Mouse (Mus musculus) heart, adult 8-10 months (tissue): Measurements from ENCODE around the gene Oas3. TPM values are rescaled to one million over a fixed set of nuclear protein-coding genes. Genes with fewer than 3 reads are reported as not detected.

Experiments used
- DNase-seq: peaks from one replicate; pipeline ENCODE4 v3.0.0; 2022; ENCODE audit warnings: low spot score
- total RNA-seq, 4 experiments: library from RNA; stranded (reverse); gene quantifications; 2 replicates each; pipeline ENCODE4 v1.2.4; 2022

Gene Oas3
- total RNA-seq, 4 experiments from 2014 or later, result 0.16 to 0.26 TPM; not detected in 2

DNA sequence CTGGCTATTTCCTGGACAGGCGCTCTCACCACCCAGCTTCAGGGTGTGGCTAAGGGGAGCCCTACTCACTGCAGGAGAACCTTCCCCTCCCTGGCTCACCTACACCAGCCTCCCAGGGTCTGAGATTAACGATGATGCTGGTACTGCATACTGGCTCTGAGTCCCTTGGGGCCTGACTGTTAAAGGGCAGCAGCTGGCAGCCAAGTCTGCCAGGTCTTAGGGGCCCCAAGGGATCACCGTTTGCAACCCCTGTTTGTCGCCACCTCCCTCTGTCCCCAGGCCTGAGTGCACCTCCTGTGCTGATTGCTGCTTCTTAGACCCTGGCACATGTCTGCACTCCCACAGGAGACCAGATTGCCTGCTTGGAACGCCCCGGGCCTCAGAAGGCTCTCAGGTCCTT lies 73.0 kb downstream of the Oas3 start:
- DNase-seq, result no peak

DNA sequence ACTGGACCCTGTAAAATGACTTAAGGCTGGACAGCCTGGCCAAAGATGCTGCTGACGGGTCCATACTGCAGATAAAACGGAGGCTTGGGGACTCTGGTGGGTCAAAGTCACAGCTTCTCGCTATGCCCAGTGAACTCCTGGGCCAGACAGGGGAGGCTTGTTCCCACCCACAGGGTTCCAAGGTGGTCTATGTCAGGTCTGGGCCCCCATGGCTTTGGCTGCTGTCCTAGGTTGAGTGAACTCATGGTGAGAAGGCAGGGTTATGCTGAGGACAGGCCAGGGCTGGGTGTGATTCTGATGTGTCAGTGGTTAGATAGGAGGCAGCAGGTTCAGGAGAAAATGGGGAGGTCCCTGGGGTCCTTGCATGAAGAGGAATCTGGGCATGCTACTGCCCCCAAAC lies 73.8 kb downstream of the Oas3 start:
- DNase-seq, result no peak

Other genes starting within 250 kb of the Oas3 start
- gene Tpcn1, start 189.0 kb downstream of the Oas3 start, total RNA-seq, result 10 to 100 TPM; 34.8 to 36.7 (median 36.3) TPM
- under 1 TPM in 2 of 4 experiments, not detected in 2; 0.14 to 0.22 TPM for gene Iqcd, start 188.6 kb downstream of the Oas3 start, total RNA-seq
- gene Rita1, start 165.1 kb downstream of the Oas3 start, total RNA-seq, result 10 to 100 TPM; 14.3 to 17.9 (median 15.3) TPM
- gene Ddx54, start 164.9 kb downstream of the Oas3 start, total RNA-seq, result 10 to 100 TPM; 21.0 to 24.7 (median 23.0) TPM
- not detected for gene Cfap73, start 143.4 kb downstream of the Oas3 start, total RNA-seq
- gene Rasal1, start 128.8 kb downstream of the Oas3 start, total RNA-seq, result under 1 TPM in 3 of 4 experiments, not detected in 1; 0.44 to 0.79 (median 0.46) TPM
- 1 to 10 TPM; 1.7 to 2.0 (median 1.9) TPM for gene Dtx1, start 65.7 kb downstream of the Oas3 start, total RNA-seq
- 1 to 10 TPM in 1 of 4 experiments, under 1 TPM in 3; 0.62 to 1.0 (median 0.83) TPM for gene Oas2, start 27.8 kb downstream of the Oas3 start, total RNA-seq
- not detected for gene Oas1e, start 17.9 kb upstream of the Oas3 start, total RNA-seq
- under 1 TPM; 0.22 to 0.52 (median 0.30) TPM for gene Oas1c, start 34.9 kb upstream of the Oas3 start, total RNA-seq
- not detected for gene Oas1f, start 69.7 kb upstream of the Oas3 start, total RNA-seq
- gene Oas1h, start 83.8 kb upstream of the Oas3 start, total RNA-seq, result not detected
- gene Oas1g, start 110.0 kb upstream of the Oas3 start, total RNA-seq, result under 1 TPM in 1 of 4 experiments, not detected in 3; 0.43 TPM
- under 1 TPM; 0.24 to 0.46 (median 0.34) TPM for gene Oas1a, start 129.9 kb upstream of the Oas3 start, total RNA-seq
- not detected for gene Oas1d, start 136.9 kb upstream of the Oas3 start, total RNA-seq
- under 1 TPM in 2 of 4 experiments, not detected in 2; 0.06 to 0.12 TPM for gene Rph3a, start 232.4 kb upstream of the Oas3 start, total RNA-seq